Mouse (Mus musculus) kidney, embryonic 16.5 days (tissue): Measurements from ENCODE around the gene Mxi1. TPM values are rescaled to one million over a fixed set of nuclear protein-coding genes. Genes with fewer than 3 reads are reported as not detected.
A peak's percentile ranks its signal among the peaks of the same experiment; 100 is the strongest.

Source experiments
- ATAC-seq: fragments of 200-750 bp; cut with Nextera tagmentation; 2 replicates; pipeline ENCODE4 v1.8.0; 2017; ENCODE audit warnings: moderate TSS enrichment; ENCODE audit not compliant: low FRiP score, low TSS enrichment
- H3K27ac ChIP-seq: fragments of 300-500 bp; sonication (generic); 2 replicates; pipeline ENCODE4 v1.5.1; 2014; ENCODE audit warnings: low read length
- H3K27me3 ChIP-seq: fragments of 300-500 bp; sonication (generic); 2 replicates; pipeline ENCODE4 v1.6.1; 2014; ENCODE audit warnings: low read length, control low read depth, mixed read lengths; ENCODE audit not compliant: insufficient read depth
- H3K36me3 ChIP-seq: fragments of 300-500 bp; sonication (generic); 2 replicates; pipeline ENCODE4 v1.6.1; 2014; ENCODE audit warnings: low read length, control low read depth, mixed read lengths; ENCODE audit not compliant: insufficient read depth
- H3K4me1 ChIP-seq: fragments of 300-500 bp; sonication (generic); 2 replicates; pipeline ENCODE4 v1.6.1; 2014; ENCODE audit warnings: low read length, control low read depth, mixed read lengths; ENCODE audit not compliant: insufficient read depth
- H3K4me2 ChIP-seq: fragments of 300-500 bp; sonication (generic); replicated peaks from 2 replicates; pipeline ENCODE4 v1.6.1; 2014; ENCODE audit warnings: low read depth, low read length
- H3K4me3 ChIP-seq: fragments of 300-500 bp; sonication (generic); 2 replicates; pipeline ENCODE4 v1.5.1; 2014; ENCODE audit warnings: mild to moderate bottlenecking, low read length
- H3K9ac ChIP-seq: fragments of 300-500 bp; sonication (generic); replicated peaks from 2 replicates; pipeline ENCODE4 v1.6.1; 2014; ENCODE audit warnings: low read length
- H3K9me3 ChIP-seq: fragments of 300-500 bp; sonication (generic); 2 replicates; pipeline ENCODE4 v1.6.1; 2016; ENCODE audit warnings: low read length, control low read depth
- WGBS: fragments of 180-500 bp; shearing (Covaris S2); extraction: QIAGEN DNeasy Blood & Tissue Kit; methylation state at CpG from one replicate; pipeline ENCODE4 v1.1.7; 2014; 5-methylcytosine and 5-hydroxymethylcytosine counted together
- polyA plus RNA-seq: library from polyadenylated mRNA; unstranded; fragments of >200 nt; fragmentation: Nextera tagmentation; extraction: Ambion mirVana; gene quantifications from 2 replicates; pipeline ENCODE4 v1.2.1, GENCODE M21; 2015

The Mxi1 gene
- polyA plus RNA-seq, 1 experiment from 2014 or later = 32.1 TPM

DNA sequence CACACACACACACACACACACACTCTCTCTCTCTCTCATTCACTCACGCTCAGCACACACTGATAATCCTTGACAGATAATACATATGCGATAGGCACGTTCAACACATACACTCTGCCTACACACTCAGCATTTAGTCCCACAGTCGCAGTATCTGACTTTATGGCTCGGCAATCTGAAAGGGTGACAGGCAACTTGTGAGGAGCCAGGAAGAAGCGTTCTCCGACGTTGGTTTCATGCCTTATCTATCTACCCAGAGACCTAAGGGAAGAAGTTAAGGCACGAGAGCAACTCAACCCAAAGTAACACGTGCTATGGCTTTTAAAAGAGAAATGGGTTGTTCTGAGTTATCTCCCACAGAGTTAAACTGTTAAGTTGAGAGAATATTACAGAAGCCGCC is 104.3 kb downstream of the Mxi1 start:
- ATAC-seq = no peak
- no peaks in the 10 kb centered on the region for H3K27me3 ChIP-seq
- no peaks in the 10 kb centered on the region for H3K36me3 ChIP-seq
- H3K9me3 ChIP-seq = no peaks in the 10 kb centered on the region
- H3K4me2 ChIP-seq = no peak overlapping the region
- H3K27ac ChIP-seq = peak overlapping the region; percentile 39; the same call in 1 of the 2 replicates
- no peak overlapping the region for H3K9ac ChIP-seq
- H3K4me3 ChIP-seq = no peak overlapping the region
- H3K4me1 ChIP-seq = peaks cover 48% of the 10 kb centered on the region
- 80% methylated on average over 11 of the region's 11 CpGs for WGBS

DNA sequence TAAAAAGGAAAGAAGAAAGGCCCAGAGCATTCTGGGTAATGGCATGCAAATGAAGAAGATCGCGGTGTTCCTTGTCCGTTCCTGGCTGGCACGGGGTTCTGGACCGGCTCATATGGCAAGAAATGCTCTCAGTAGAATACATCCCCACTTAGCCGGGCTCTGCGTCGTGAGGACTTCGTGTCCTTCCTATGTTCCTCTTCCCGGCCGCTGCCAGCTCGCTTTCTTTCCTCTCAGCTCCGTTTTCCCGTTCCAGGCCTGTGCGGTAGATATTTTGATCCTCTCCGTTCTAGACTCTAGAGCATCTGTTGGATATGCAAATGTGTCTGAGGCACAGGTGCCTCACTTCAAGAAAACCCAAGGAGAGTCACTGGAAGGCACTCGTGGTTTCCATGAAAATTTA is 104.9 kb downstream of the Mxi1 start:
- WGBS = 83% methylated on average over 17 of the region's 17 CpGs
- no peaks in the 10 kb centered on the region for H3K9me3 ChIP-seq
- ATAC-seq = no peak
- H3K9ac ChIP-seq = no peak overlapping the region
- H3K4me2 ChIP-seq = no peak overlapping the region
- H3K4me3 ChIP-seq = no peak overlapping the region
- H3K27ac ChIP-seq = no peak overlapping the region
- peaks cover 44% of the 10 kb centered on the region for H3K4me1 ChIP-seq
- no peaks in the 10 kb centered on the region for H3K27me3 ChIP-seq
- no peaks in the 10 kb centered on the region for H3K36me3 ChIP-seq

DNA sequence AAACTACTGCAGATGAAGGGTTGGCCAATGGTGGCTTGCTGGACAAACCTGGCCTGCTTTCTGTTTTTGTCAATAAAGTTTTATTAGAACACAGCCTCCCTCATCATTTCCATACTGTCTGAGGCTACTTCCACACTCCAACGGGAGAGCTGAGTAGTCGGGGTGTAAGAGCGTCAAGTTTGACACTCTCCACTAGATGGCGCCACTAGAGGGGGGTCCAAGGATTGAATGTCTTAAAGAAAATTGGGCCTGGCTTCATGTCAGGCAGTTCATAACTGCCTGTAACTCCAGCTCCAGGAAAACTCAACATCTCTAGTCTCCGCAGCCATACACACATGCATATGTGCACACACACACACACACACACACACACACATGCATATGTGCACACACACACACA is 109.5 kb downstream of the Mxi1 start:
- no peaks in the 10 kb centered on the region for H3K36me3 ChIP-seq

DNA sequence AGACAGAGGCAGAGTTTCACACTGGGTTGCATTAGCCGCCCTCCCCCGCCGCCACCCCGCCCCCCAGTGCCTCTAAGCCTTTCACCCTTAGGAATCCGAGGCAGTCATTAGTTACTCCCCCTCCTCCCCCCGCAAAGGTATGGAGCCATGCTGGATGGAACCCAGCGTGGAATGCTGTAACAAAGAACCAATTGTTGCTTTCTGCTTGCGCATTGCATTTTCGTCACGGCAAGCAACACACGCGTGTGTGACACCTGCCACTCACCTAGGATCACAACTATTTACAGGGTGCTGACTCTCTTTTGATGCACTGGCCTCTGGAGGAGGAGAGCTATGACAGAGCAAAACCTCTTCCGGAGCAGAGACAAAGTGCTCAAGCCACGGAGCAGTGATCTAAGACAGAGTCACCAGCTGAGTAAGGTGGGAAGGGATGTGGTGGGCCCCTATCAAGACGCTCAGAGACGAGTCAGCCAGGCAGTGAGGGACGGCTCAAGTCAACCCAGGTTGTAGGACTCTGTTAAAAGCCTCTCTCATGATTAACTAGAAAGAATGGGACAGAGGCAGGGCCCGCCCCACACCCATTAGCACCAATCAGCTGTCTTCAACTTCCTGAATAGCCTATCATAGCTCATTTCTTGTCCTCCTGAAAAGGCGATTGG is 110.7 kb downstream of the Mxi1 start:
- H3K4me2 ChIP-seq = peak overlapping the region; percentile 65
- peak overlapping the region; percentile 89 for H3K27ac ChIP-seq
- peak; percentile 97 for ATAC-seq
- peaks cover 34% of the 10 kb centered on the region for H3K4me1 ChIP-seq
- H3K4me3 ChIP-seq = peak overlapping the region; percentile 41
- no peaks in the 10 kb centered on the region for H3K27me3 ChIP-seq
- no peaks in the 10 kb centered on the region for H3K9me3 ChIP-seq
- WGBS = 2% methylated on average over 19 of the region's 19 CpGs
- H3K9ac ChIP-seq = peak overlapping the region; percentile 61
- no peaks in the 10 kb centered on the region for H3K36me3 ChIP-seq

More for the DNA sequence above, 109.5 kb downstream of the Mxi1 start:
- no peak overlapping the region for H3K27ac ChIP-seq
- no peak overlapping the region for H3K9ac ChIP-seq
- no peaks in the 10 kb centered on the region for H3K9me3 ChIP-seq
- no peak for ATAC-seq
- H3K4me2 ChIP-seq = no peak overlapping the region
- H3K4me3 ChIP-seq = no peak overlapping the region
- no peaks in the 10 kb centered on the region for H3K27me3 ChIP-seq
- 49% methylated on average over 5 of the region's 5 CpGs for WGBS
- peaks cover 33% of the 10 kb centered on the region for H3K4me1 ChIP-seq

DNA sequence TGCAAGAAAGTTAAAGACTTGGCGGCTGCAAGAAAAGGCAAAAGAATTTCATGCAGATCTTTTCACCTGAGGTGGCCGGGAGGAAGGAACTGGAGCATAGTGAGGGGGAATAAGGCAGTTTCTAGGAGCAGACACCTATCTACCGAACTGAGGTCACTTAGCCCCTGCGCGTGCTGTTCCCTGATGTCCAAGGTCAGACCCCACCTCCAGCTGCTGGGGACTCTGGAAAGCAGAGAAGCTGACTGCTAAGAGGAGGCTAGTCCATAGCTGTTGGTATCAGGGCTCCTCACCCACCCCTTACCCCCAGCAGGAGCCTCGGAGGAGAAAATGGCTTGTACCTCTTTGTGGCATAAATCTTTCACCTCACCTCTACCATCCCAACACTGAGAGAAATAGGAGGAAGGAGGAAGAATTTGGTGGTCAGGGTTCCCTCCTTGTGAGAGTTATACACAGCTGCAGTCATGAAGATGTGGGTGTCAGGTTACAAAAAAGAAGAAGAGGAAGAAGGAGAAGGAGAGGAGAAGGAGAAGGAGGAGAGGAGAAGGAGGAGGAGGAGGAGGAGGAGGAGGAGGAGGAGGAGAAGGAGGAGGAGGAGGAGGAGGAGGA is 111.4 kb downstream of the Mxi1 start:
- Histone ChIP-seq H3K4me1 (peaks cover 34% of the 10 kb centered on the region), H3K9ac (peak overlapping the region; percentile 61), H3K9me3 (no peaks in the 10 kb centered on the region), H3K36me3 (no peaks in the 10 kb centered on the region), H3K27ac (peak overlapping the region; percentile 89), H3K27me3 (no peaks in the 10 kb centered on the region), H3K4me3 (peak overlapping the region; percentile 41), H3K4me2 (peak overlapping the region; percentile 65)
- WGBS = under 1% methylated on average over 6 of the region's 6 CpGs
- ATAC-seq = peak; percentile 12

DNA sequence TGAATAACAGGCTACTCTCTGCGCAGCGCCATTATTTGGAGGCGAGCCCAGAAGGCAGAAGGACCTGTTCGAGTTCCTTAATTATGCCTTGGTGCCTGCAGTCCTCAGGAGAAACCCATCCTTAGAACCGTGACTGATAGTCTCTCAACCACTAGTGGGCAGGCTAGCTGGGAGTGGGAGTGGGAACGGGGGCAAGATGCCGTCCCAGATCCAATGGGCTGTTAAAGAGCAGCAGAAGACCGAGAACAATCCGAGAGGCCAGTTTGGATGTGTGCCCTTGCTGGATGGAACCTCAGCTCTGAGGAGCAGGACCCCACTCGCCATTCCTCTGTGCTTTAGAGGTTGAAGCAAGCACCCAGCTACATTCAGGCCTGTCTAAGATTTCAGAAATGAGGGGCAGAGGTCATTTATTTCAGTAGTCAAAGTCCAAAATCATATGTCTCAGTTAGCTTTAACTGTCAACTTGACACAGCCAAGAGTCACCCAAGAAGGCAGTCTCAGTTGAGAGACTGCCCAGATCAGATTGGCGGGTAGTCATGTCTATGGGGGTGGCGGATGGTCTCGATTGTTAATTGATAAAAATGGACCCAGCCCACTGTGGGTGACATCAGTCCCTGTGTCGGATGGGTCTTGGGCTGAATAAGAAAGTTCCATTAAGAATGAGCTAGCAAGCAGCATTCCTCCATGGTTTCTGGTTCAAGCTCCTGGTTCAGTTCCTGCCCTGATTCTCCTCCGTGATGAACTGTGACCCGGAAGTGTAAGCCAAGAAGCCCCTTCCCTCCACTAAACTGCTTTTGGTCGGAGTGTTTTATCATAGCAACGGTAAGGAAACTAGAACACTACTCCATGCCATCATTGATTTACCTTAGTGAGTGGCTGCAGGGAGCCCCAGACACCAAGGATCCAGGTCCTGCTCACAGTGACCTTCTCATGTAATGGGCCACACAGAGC is 112.3 kb downstream of the Mxi1 start:
- 65% methylated on average over 18 of the region's 18 CpGs for WGBS
- Histone ChIP-seq H3K4me1 (peaks cover 39% of the 10 kb centered on the region), H3K4me3 (no peak overlapping the region), H3K27ac (no peak overlapping the region), H3K4me2 (no peak overlapping the region), H3K27me3 (no peaks in the 10 kb centered on the region), H3K9ac (no peak overlapping the region), H3K36me3 (no peaks in the 10 kb centered on the region), H3K9me3 (no peaks in the 10 kb centered on the region)
- no peak for ATAC-seq

DNA sequence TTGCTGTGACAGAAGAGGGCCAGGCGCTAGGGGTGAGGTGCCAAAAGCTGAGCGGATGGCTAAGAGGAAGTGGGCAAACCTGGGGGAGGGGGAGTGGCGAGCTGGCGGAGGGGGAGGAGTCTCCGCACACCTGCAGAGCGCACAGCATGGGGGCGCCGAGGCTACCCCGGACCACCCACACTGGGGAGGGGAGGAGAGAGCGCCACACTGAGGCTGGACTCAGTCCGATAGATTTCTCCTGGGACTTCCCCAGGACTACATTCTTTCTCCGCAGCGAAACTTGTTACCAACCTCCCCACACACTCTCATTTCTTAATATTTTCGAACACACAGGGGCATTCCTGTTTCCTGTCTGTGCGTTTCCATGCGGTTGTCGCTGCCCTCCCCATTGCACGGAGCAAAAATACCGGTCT is 113.0 kb downstream of the Mxi1 start:
- WGBS = 22% methylated on average over 19 of the region's 19 CpGs
- no peaks in the 10 kb centered on the region for H3K36me3 ChIP-seq
- no peak for ATAC-seq
- peaks cover 44% of the 10 kb centered on the region for H3K4me1 ChIP-seq
- H3K4me2 ChIP-seq = peak overlapping the region; percentile 19; the same call in 1 of the 2 replicates
- H3K9me3 ChIP-seq = no peaks in the 10 kb centered on the region
- no peak overlapping the region for H3K27ac ChIP-seq
- no peaks in the 10 kb centered on the region for H3K27me3 ChIP-seq
- no peak overlapping the region for H3K9ac ChIP-seq
- no peak overlapping the region for H3K4me3 ChIP-seq

DNA sequence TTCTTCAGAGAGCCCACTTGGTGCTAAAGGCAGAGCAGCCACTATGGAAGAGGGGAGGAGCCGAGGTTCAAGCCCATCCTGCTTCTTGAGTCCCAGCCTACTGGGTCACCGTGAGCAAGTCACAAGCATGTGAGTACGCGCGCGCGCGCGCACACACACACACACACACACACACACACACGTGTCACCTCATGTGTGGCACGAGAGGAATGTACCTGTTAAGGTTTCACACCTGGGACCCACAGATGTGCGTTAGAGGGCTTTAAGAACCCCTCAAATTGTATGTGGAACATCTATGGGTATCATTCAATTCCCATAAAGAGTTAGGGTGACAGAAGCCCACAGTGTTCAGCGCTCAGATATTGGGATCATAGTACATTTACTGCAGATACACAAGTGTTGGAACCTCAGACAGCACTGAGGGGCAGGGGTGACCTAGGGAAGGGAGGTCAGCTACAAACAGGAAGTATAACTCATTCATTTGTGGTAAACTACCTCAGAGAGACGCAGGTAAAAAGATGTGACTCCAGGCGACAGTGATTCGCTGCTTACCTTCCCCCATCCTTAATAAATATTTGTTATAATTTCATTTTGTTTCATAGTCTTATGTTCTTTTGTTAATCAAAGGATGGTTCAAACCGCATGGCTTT is 113.6 kb downstream of the Mxi1 start:
- Histone ChIP-seq H3K27ac (0 out of 2 replicates have a peak overlapping the region, but pooled peaks have one; percentile 0), H3K4me2 (peak overlapping the region; percentile 19), H3K9me3 (no peaks in the 10 kb centered on the region), H3K4me1 (peaks cover 44% of the 10 kb centered on the region), H3K36me3 (no peaks in the 10 kb centered on the region), H3K27me3 (no peaks in the 10 kb centered on the region), H3K9ac (peak overlapping the region; percentile 39; the same call in 1 of the 2 replicates), H3K4me3 (no peak overlapping the region)
- WGBS = 55% methylated on average over 17 of the region's 17 CpGs
- no peak for ATAC-seq

DNA sequence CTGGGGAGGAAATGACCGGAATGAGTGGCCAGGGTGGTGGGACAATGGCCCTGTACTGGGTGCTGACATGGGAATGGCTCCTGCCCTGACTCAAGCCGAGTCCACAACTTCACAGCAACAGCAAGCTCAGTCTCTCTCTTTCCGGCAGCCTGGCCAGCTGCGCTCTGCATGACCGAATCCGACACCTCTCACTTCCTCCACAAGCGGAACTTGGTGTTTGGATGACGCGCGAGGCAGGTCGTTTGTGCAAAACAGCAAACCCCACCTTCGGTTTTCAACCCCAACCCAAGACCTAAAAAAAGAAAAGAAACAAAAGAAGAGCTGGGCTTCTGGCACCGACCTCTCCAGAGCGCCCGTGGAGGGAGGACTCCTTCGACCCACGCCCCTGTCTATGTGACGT is 114.3 kb downstream of the Mxi1 start:
- H3K4me3 ChIP-seq = no peak overlapping the region; the same call in 1 of the 2 replicates
- H3K9me3 ChIP-seq = no peaks in the 10 kb centered on the region
- H3K27me3 ChIP-seq = no peaks in the 10 kb centered on the region
- H3K4me1 ChIP-seq = peaks cover 44% of the 10 kb centered on the region
- ATAC-seq = no peak
- H3K36me3 ChIP-seq = no peaks in the 10 kb centered on the region
- H3K4me2 ChIP-seq = peak overlapping the region; percentile 38
- peak overlapping the region; percentile 39 for H3K9ac ChIP-seq
- 22% methylated on average over 18 of the region's 18 CpGs for WGBS
- peak overlapping the region; percentile 27 for H3K27ac ChIP-seq
